Mouse (Mus musculus) MEL (cell line): ENCODE measurements around the gene Gm10322. TPM values are rescaled to one million over a fixed set of nuclear protein-coding genes. Genes with fewer than 3 reads are reported as not detected.

Experiments
- DNase-seq: peaks from one replicate; pipeline ENCODE4 v3.0.0; 2011; ENCODE audit warnings: low read depth, low spot score
- H3K27ac ChIP-seq: 2 replicates; pipeline ENCODE4 v1.5.1; 2012; ENCODE audit warnings: low read depth, mild to moderate bottlenecking, control low read depth, low read length, moderate library complexity; ENCODE audit not compliant: control insufficient read depth
- H3K27me3 ChIP-seq, 2 experiments: fragments of 150-350 bp in 1 of 2; sonication (generic) in 1 of 2; 2 replicates each; pipeline ENCODE4 v1.6.1; 2012; ENCODE audit warnings: low read length in 2 of 2, mild to moderate bottlenecking in 2 of 2, improper control_type of control experiment in 1 of 2, moderate library complexity in 1 of 2; ENCODE audit not compliant: insufficient read depth in 2 of 2, control insufficient read depth in 1 of 2
- H3K36me3 ChIP-seq, 2 experiments: 2 replicates each; pipeline ENCODE4 v1.6.1; 2012 to 2014; ENCODE audit warnings: low read length in 2 of 2, improper control_type of control experiment in 1 of 2, inconsistent platforms in 1 of 2, mild to moderate bottlenecking in 1 of 2; ENCODE audit not compliant: insufficient read depth in 2 of 2, control insufficient read depth in 1 of 2
- H3K4me1 ChIP-seq, 2 experiments: fragments of 150-350 bp in 1 of 2; sonication (generic) in 1 of 2; 2 replicates each; pipeline ENCODE4 v1.6.1; 2012; ENCODE audit warnings: low read length in 2 of 2, improper control_type of control experiment in 1 of 2, mild to moderate bottlenecking in 1 of 2; ENCODE audit not compliant: insufficient read depth in 2 of 2, control insufficient read depth in 1 of 2
- H3K4me3 ChIP-seq, 2 experiments: fragments of 150-350 bp in 1 of 2; sonication (generic) in 1 of 2; 2 replicates each; pipeline ENCODE4 v1.5.1; 2012; ENCODE audit warnings: low read depth in 2 of 2, low read length in 2 of 2, mild to moderate bottlenecking in 2 of 2, moderate library complexity in 2 of 2, control low read depth in 1 of 2, improper control_type of control experiment in 1 of 2; ENCODE audit not compliant: control insufficient read depth in 1 of 2, insufficient read depth in 1 of 2
- H3K79me2 ChIP-seq: 2 replicates; pipeline ENCODE4 v1.6.1; 2012; ENCODE audit warnings: mild to moderate bottlenecking, low read length, moderate library complexity; ENCODE audit not compliant: control insufficient read depth, poor library complexity, insufficient read depth
- H3K9ac ChIP-seq: 2 replicates; pipeline ENCODE4 v1.6.1; 2012; ENCODE audit warnings: low read depth, mild to moderate bottlenecking, control low read depth, low read length, moderate library complexity; ENCODE audit not compliant: control insufficient read depth, poor library complexity, severe bottlenecking
- H3K9me3 ChIP-seq: fragments of 150-350 bp; sonication (generic); replicated peaks from 2 replicates; pipeline ENCODE4 v1.6.1; 2012; ENCODE audit warnings: mild to moderate bottlenecking, low read length, improper control_type of control experiment, moderate library complexity; ENCODE audit not compliant: insufficient read depth
- CHD1 ChIP-seq: IDR thresholded peaks from 2 replicates; pipeline ENCODE4 v1.6.1; 2012; ENCODE audit warnings: low read depth, mild to moderate bottlenecking, inconsistent platforms, low read length, improper control_type of control experiment
- CHD2 ChIP-seq: IDR thresholded peaks from 2 replicates; pipeline ENCODE4 v1.6.1; 2011; ENCODE audit warnings: low read length, improper control_type of control experiment
- CTCF ChIP-seq, 3 experiments: IDR thresholded peaks in 2 of 3; conservative IDR thresholded peaks in 1 of 3; 2 replicates each; pipeline ENCODE4 v1.5.1; 2011 to 2012; ENCODE audit warnings: low read length in 3 of 3, low read depth in 2 of 3, mild to moderate bottlenecking in 2 of 3, improper control_type of control experiment in 1 of 3, inconsistent platforms in 1 of 3, mixed read lengths in 1 of 3, moderate library complexity in 1 of 3; ENCODE audit not compliant: control insufficient read depth in 1 of 3, insufficient read depth in 1 of 3, poor library complexity in 1 of 3, severe bottlenecking in 1 of 3
- E2F4 ChIP-seq: IDR thresholded peaks from 2 replicates; pipeline ENCODE4 v1.6.1; 2011; ENCODE audit warnings: low read depth, low read length, improper control_type of control experiment, borderline replicate concordance
- EP300 ChIP-seq, 2 experiments: IDR thresholded peaks; 2 replicates each; pipeline ENCODE4 v1.6.1; 2011; ENCODE audit warnings: improper control_type of control experiment in 2 of 2, low read length in 2 of 2, low read depth in 1 of 2, mild to moderate bottlenecking in 1 of 2
- ETS1 ChIP-seq: IDR thresholded peaks from 2 replicates; pipeline ENCODE4 v1.6.1; 2012; ENCODE audit warnings: low read depth, mild to moderate bottlenecking, inconsistent platforms, low read length, improper control_type of control experiment, moderate library complexity
- HCFC1 ChIP-seq: IDR thresholded peaks from 2 replicates; pipeline ENCODE4 v1.6.1; 2012; ENCODE audit warnings: low read depth, mild to moderate bottlenecking, inconsistent platforms, low read length, improper control_type of control experiment, moderate library complexity
- JUND ChIP-seq: IDR thresholded peaks from 2 replicates; pipeline ENCODE4 v1.6.1; 2011; ENCODE audit warnings: low read depth, mild to moderate bottlenecking, improper control_type of control experiment, low read length
- MAX ChIP-seq: IDR thresholded peaks from 2 replicates; pipeline ENCODE4 v1.6.1; 2011; ENCODE audit warnings: low read length, improper control_type of control experiment
- MAZ ChIP-seq: IDR thresholded peaks from 2 replicates; pipeline ENCODE4 v1.6.1; 2012; ENCODE audit warnings: low read depth, mild to moderate bottlenecking, inconsistent platforms, low read length, improper control_type of control experiment
- MEF2A ChIP-seq: IDR thresholded peaks from 2 replicates; pipeline ENCODE4 v1.6.1; 2014; ENCODE audit warnings: low read depth, mild to moderate bottlenecking, inconsistent platforms, low read length, improper control_type of control experiment; ENCODE audit not compliant: poor library complexity, insufficient replicate concordance, severe bottlenecking; ENCODE audit errors: extremely low read depth
- MXI1 ChIP-seq: IDR thresholded peaks from 2 replicates; pipeline ENCODE4 v1.6.1; 2011; ENCODE audit warnings: mild to moderate bottlenecking, low read depth, low read length, improper control_type of control experiment
- MYB ChIP-seq: IDR thresholded peaks from 2 replicates; pipeline ENCODE4 v1.6.1; 2011; ENCODE audit warnings: mild to moderate bottlenecking, low read depth, low read length, improper control_type of control experiment
- MYC ChIP-seq: IDR thresholded peaks from 2 replicates; pipeline ENCODE4 v1.6.1; 2011; ENCODE audit warnings: low read depth, mild to moderate bottlenecking, low read length, improper control_type of control experiment, moderate library complexity
- POLR2A ChIP-seq, 2 experiments: IDR thresholded peaks; 2 replicates each; pipeline ENCODE4 v1.6.1; 2011 to 2012; ENCODE audit warnings: low read length in 2 of 2, mild to moderate bottlenecking in 2 of 2, control low read depth in 1 of 2, improper control_type of control experiment in 1 of 2, low read depth in 1 of 2, moderate library complexity in 1 of 2; ENCODE audit not compliant: control insufficient read depth in 1 of 2, insufficient read depth in 1 of 2, poor library complexity in 1 of 2
- POLR2AphosphoS2 ChIP-seq: IDR thresholded peaks from 2 replicates; pipeline ENCODE4 v1.6.1; 2011; ENCODE audit warnings: low read length, improper control_type of control experiment
- RCOR1 ChIP-seq: IDR thresholded peaks from 2 replicates; pipeline ENCODE4 v1.6.1; 2012; ENCODE audit warnings: low read depth, mild to moderate bottlenecking, inconsistent platforms, low read length, improper control_type of control experiment
- SIN3A ChIP-seq: IDR thresholded peaks from 2 replicates; pipeline ENCODE4 v1.6.1; 2012; ENCODE audit warnings: low read length, improper control_type of control experiment, inconsistent platforms
- SMC3 ChIP-seq: IDR thresholded peaks from 2 replicates; pipeline ENCODE4 v1.6.1; 2011; ENCODE audit warnings: low read depth, low read length, improper control_type of control experiment
- TAL1 ChIP-seq: IDR thresholded peaks from 2 replicates; pipeline ENCODE4 v1.6.1; 2012; ENCODE audit warnings: mild to moderate bottlenecking, inconsistent platforms, low read length, moderate library complexity, mixed read lengths
- TBP ChIP-seq: IDR thresholded peaks from 2 replicates; pipeline ENCODE4 v1.8.0; 2011; ENCODE audit warnings: low read depth, low read length, improper control_type of control experiment
- UBTF ChIP-seq: IDR thresholded peaks from 2 replicates; pipeline ENCODE4 v1.6.1; 2012; ENCODE audit warnings: low read depth, mild to moderate bottlenecking, inconsistent platforms, low read length, improper control_type of control experiment, moderate library complexity, borderline replicate concordance; ENCODE audit not compliant: insufficient read depth
- USF1 ChIP-seq: IDR thresholded peaks from 2 replicates; pipeline ENCODE4 v1.6.1; 2014; ENCODE audit warnings: low read depth, mild to moderate bottlenecking, inconsistent platforms, low read length, improper control_type of control experiment, moderate library complexity
- USF2 ChIP-seq, 2 experiments: IDR thresholded peaks; 2 replicates each; pipeline ENCODE4 v1.6.1; 2011 to 2012; ENCODE audit warnings: improper control_type of control experiment in 2 of 2, low read length in 2 of 2, borderline replicate concordance in 1 of 2, inconsistent platforms in 1 of 2, low read depth in 1 of 2, mild to moderate bottlenecking in 1 of 2; ENCODE audit not compliant: insufficient read depth in 1 of 2
- ZC3H11A ChIP-seq: IDR thresholded peaks from 2 replicates; pipeline ENCODE4 v1.6.1; 2012; ENCODE audit warnings: low read depth, mild to moderate bottlenecking, inconsistent platforms, low read length, improper control_type of control experiment
- ZKSCAN1 ChIP-seq: IDR thresholded peaks from 2 replicates; pipeline ENCODE4 v1.6.1; 2012; ENCODE audit warnings: low read depth, mild to moderate bottlenecking, inconsistent platforms, low read length, improper control_type of control experiment, moderate library complexity
- ZNF384 ChIP-seq: IDR thresholded peaks from 2 replicates; pipeline ENCODE4 v1.6.1; 2012; ENCODE audit warnings: low read depth, mild to moderate bottlenecking, inconsistent platforms, low read length, improper control_type of control experiment
- polyA plus RNA-seq, 2 experiments: library from polyadenylated mRNA; stranded (reverse) in 1 of 2; unstranded in 1 of 2; fragments of >175 nt in 1 of 2; fragments of >200 nt in 1 of 2; gene quantifications; 2 replicates each; pipeline versions ENCODE4 v1.2.1 to v1.2.4; 2012; ENCODE audit warnings: low replicate concordance in 2 of 2, low read depth in 1 of 2; ENCODE audit not compliant: insufficient read length in 2 of 2, insufficient read depth in 1 of 2, missing spikeins in 1 of 2
- total RNA-seq: library from RNA; depleted of rRNA; stranded (reverse); fragments of 300-350 nt; gene quantifications from 2 replicates; pipeline ENCODE4 v1.2.3, GENCODE M21; 2012

Gm10322 gene
- total and polyA plus RNA-seq, 3 experiments = 0.58 TPM; not detected in 2

DNA sequence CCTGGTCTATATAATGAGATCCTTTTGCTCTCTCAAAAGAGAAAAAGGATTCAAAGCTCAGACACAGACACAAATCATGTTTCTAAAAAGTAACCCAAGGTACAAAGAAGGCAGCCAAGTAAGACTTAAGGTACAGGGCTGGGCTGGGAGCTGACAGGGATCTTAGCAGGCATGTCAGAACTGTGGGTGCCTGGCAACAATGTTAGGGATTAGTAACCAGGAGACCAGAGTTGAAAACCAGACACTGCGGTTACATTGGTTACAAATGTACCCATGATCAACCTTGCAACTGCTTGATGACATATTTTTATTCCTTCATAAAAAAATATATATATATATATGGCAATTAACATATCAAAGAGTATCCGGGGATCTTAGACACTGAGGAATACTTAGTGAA is 20.2 kb downstream of the Gm10322 start:
- peak overlapping the region in 1 of 2 experiments; percentile 94; a peak in 2 of 4 replicates for H3K4me3 ChIP-seq

DNA sequence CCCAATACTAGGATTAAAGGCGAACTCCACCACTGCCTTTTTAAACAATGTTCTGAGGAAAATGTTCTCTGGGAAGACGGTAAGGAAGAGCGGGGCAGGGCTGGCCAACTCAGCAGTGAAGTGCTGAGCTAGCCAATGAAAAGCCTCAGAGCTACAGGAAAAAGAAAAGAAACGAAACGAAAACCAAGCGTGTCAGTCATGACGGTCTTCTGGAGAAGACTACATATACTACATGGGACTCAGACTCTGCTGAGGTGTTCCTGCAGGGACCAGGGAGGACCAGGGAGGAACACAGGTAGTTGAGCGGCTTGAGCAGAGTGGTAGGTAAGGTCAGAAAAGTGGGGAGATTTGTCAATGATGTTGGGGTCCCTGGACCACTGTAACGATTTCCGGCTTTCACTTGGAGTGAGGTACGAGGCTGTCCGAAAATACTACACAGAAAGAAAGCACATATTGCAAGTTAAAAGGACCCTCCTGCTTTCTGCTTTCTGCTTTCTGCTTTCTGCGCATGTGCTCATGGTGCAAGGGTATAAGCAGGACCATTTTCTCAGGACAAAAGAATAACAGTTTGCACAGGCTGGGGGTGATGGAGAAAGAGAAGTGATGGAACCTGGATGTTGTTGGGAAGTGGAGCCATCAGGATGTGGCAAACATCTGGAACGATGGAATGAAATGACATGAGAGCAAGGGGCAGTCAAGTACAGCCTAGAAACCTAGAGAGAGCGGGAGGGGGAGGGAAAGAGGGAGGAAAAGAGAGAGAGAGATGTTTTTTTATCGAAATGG is 21.1 kb downstream of the Gm10322 start:
- Histone ChIP-seq H3K27ac (peak overlapping the region; percentile 67), H3K79me2 (no peaks in the 10 kb centered on the region), H3K4me1 (peaks cover 1 to 8% of the 10 kb centered on the region in 2 experiments; a peak in 1 of 4 replicates), H3K4me3 (peak overlapping the region; percentile 76 to 94), H3K9me3 (no peaks in the 10 kb centered on the region), H3K36me3 (peaks cover 0 to 7% of the 10 kb centered on the region in 2 experiments; a peak in 2 of 4 replicates), H3K9ac (peak overlapping the region; percentile 64), H3K27me3 (no peaks in the 10 kb centered on the region)
- DNase-seq = peak; percentile 83
- no peak for TF ChIP-seq E2F4
- 0 out of 2 replicates have a peak, but pooled peaks have one; percentile 54 for TF ChIP-seq MXI1
- TF ChIP-seq JUND = no peak
- no peak for TF ChIP-seq CHD2
- TF ChIP-seq MYB = no peak
- no peak for TF ChIP-seq RCOR1
- peak; percentile 60 for TF ChIP-seq SIN3A
- TF ChIP-seq MEF2A = no peak
- TF ChIP-seq MAX = no peak; the same call in 1 of the 2 replicates
- TF ChIP-seq UBTF = no peak
- TF ChIP-seq MAZ = no peak
- TF ChIP-seq CHD1 = no peak
- peak; percentile 62; the same call in 1 of the 2 replicates for TF ChIP-seq ETS1
- TF ChIP-seq ZNF384 = no peak
- TF ChIP-seq ZC3H11A = no peak
- no peak; the same call in 1 of the 2 replicates for TF ChIP-seq POLR2AphosphoS2
- TF ChIP-seq USF2 (IDR thresholded peaks at IDR 0.05; ENCODE audit: borderline replicate concordance in 1 of 2, insufficient read depth in 1 of 2, low read depth in 1 of 2, low read length in 2 of 2) = no peak
- TF ChIP-seq SMC3 = no peak
- TF ChIP-seq CTCF (IDR thresholded peaks at IDR 0.05 in 2 of 3, conservative IDR thresholded peaks at IDR 0.05 in 1 of 3; ENCODE audit: control insufficient read depth in 1 of 3, insufficient read depth in 1 of 3, low read depth in 2 of 3, low read length in 3 of 3, poor library complexity in 1 of 3, severe bottlenecking in 1 of 3) = no peak
- no peak for TF ChIP-seq MYC
- TF ChIP-seq POLR2A (IDR thresholded peaks at IDR 0.05; ENCODE audit: control insufficient read depth in 1 of 2, insufficient read depth in 1 of 2, low read depth in 1 of 2, low read length in 2 of 2, poor library complexity in 1 of 2) = peak; percentile 40 to 73; a peak in 2 of 4 replicates
- TF ChIP-seq EP300 (IDR thresholded peaks at IDR 0.05; ENCODE audit: low read depth in 1 of 2, low read length in 2 of 2) = 0 out of 4 replicates have a peak, but pooled peaks of 1 of the 2 experiments have one; percentile 7
- peak; percentile 19; the same call in 1 of the 2 replicates for TF ChIP-seq HCFC1
- no peak for TF ChIP-seq TAL1

More for the DNA sequence above, 20.2 kb downstream of the Gm10322 start:
- Histone ChIP-seq H3K9ac (no peak overlapping the region), H3K9me3 (no peaks in the 10 kb centered on the region), H3K36me3 (peaks cover 0 to 7% of the 10 kb centered on the region in 2 experiments; a peak in 2 of 4 replicates), H3K4me1 (peaks cover 0 to 8% of the 10 kb centered on the region in 2 experiments; a peak in 1 of 4 replicates), H3K79me2 (no peaks in the 10 kb centered on the region), H3K27ac (no peak overlapping the region), H3K27me3 (no peaks in the 10 kb centered on the region)
- peak; percentile 29 for DNase-seq
- TF ChIP-seq MEF2A (no peak), MAX (no peak), ETS1 (no peak), TBP (no peak), ZKSCAN1 (no peak), CTCF (IDR thresholded peaks at IDR 0.05 in 2 of 3, conservative IDR thresholded peaks at IDR 0.05 in 1 of 3; ENCODE audit: control insufficient read depth in 1 of 3, insufficient read depth in 1 of 3, low read depth in 2 of 3, low read length in 3 of 3, poor library complexity in 1 of 3, severe bottlenecking in 1 of 3) (no peak), USF1 (no peak), MAZ (no peak), CHD1 (no peak), UBTF (no peak), RCOR1 (no peak), EP300 (IDR thresholded peaks at IDR 0.05; ENCODE audit: low read depth in 1 of 2, low read length in 2 of 2) (no peak)
